Comparison of ENCODE assay signal across 7 mouse cellular contexts in genomic region chr2:35691257-35692049, GRCm38 (mm10).
DNase-seq lines count a peak whose midpoint lies in the region; ATAC-seq lines count a peak whose summit lies in the region.

No protein-coding gene starts in this region.

- peak overlapping the region; percentile 7; the same call in 1 of the 2 replicates for H3K4me2 ChIP-seq in embryonic facial prominence, embryonic 13.5 days
- H3K4me2 ChIP-seq in heart, embryonic 11.5 days: peak overlapping the region; percentile 66
- no peak overlapping the region for H3K4me2 ChIP-seq in kidney, embryonic 14.5 days (replicated peaks; ENCODE audit: low read depth, low read length)
- peak overlapping the region; percentile 57 for H3K4me2 ChIP-seq in lung, embryonic 16.5 days (ENCODE audit: low read depth, low read length)

- WGBS in embryonic facial prominence, embryonic 13.5 days: 18% methylated on average over 7 of the region's 7 CpGs
- WGBS in heart, embryonic 11.5 days (ENCODE audit: insufficient replicate concordance): 4% methylated on average over 7 of the region's 7 CpGs
- WGBS in kidney, embryonic 14.5 days: 12% methylated on average over 7 of the region's 7 CpGs
- WGBS in lung, embryonic 16.5 days: 5% methylated on average over 7 of the region's 7 CpGs

- H3K27me3 ChIP-seq in embryonic facial prominence, embryonic 13.5 days: no peaks in the 10 kb centered on the region
- H3K27me3 ChIP-seq in heart, embryonic 11.5 days (ENCODE audit: control insufficient read depth, insufficient read depth, low read length): no peaks in the 10 kb centered on the region
- H3K27me3 ChIP-seq in kidney, embryonic 14.5 days (ENCODE audit: control insufficient read depth, insufficient read depth, low read length): no peaks in the 10 kb centered on the region
- no peaks in the 10 kb centered on the region for H3K27me3 ChIP-seq in lung, embryonic 16.5 days (ENCODE audit: control insufficient read depth, insufficient read depth, low read depth, low read length)

- H3K27ac ChIP-seq in embryonic facial prominence, embryonic 13.5 days: peak overlapping the region; percentile 79
- H3K27ac ChIP-seq in heart, embryonic 11.5 days (ENCODE audit: low read depth, low read length): peak overlapping the region; percentile 89
- H3K27ac ChIP-seq in kidney, embryonic 14.5 days (ENCODE audit: low read depth, low read length): peak overlapping the region; percentile 80; the same call in 1 of the 2 replicates
- H3K27ac ChIP-seq in lung, embryonic 16.5 days (ENCODE audit: low read length): peak overlapping the region; percentile 94

- DNase-seq in adrenal gland, adult 2 months: peak; percentile 90
- peak; percentile 81 for DNase-seq in retina, postnatal 1 day
- no peak for DNase-seq in cerebellum, adult 9-11 months

- ATAC-seq in embryonic facial prominence, embryonic 13.5 days (ENCODE audit: insufficient number of reproducible peaks, insufficient read depth, low FRiP score, low TSS enrichment, low read depth): peak; percentile 50
- peak; percentile 51 for ATAC-seq in heart, embryonic 11.5 days (replicated peaks; ENCODE audit: insufficient number of reproducible peaks, low FRiP score, low TSS enrichment)
- peak; percentile 86 for ATAC-seq in kidney, embryonic 14.5 days (ENCODE audit: low FRiP score, low TSS enrichment)
- ATAC-seq in lung, embryonic 16.5 days (ENCODE audit: low read depth): peak; percentile 91

- H3K9ac ChIP-seq in embryonic facial prominence, embryonic 13.5 days: peak overlapping the region; percentile 40; the same call in 1 of the 2 replicates
- peak overlapping the region; percentile 64 for H3K9ac ChIP-seq in heart, embryonic 11.5 days (ENCODE audit: low read depth, low read length)
- no peak overlapping the region for H3K9ac ChIP-seq in kidney, embryonic 14.5 days (ENCODE audit: low read depth, low read length)
- H3K9ac ChIP-seq in lung, embryonic 16.5 days (ENCODE audit: low read length): peak overlapping the region; percentile 56

- H3K4me1 ChIP-seq in embryonic facial prominence, embryonic 13.5 days: peaks cover 98% of the 10 kb centered on the region
- peaks cover 99% of the 10 kb centered on the region for H3K4me1 ChIP-seq in heart, embryonic 11.5 days (ENCODE audit: control insufficient read depth, insufficient read depth, low read length)
- peaks cover 51% of the 10 kb centered on the region for H3K4me1 ChIP-seq in kidney, embryonic 14.5 days (ENCODE audit: control insufficient read depth, insufficient read depth, low read length)
- H3K4me1 ChIP-seq in lung, embryonic 16.5 days (replicated peaks; ENCODE audit: control insufficient read depth, insufficient read depth, low read length): peaks cover 89% of the 10 kb centered on the region

- H3K36me3 ChIP-seq in embryonic facial prominence, embryonic 13.5 days: peaks cover 7% of the 10 kb centered on the region; the same call in 1 of the 2 replicates
- no peaks in the 10 kb centered on the region for H3K36me3 ChIP-seq in heart, embryonic 11.5 days (ENCODE audit: control insufficient read depth, insufficient read depth, low read length)
- no peaks in the 10 kb centered on the region for H3K36me3 ChIP-seq in kidney, embryonic 14.5 days (ENCODE audit: control insufficient read depth, insufficient read depth, low read length)
- H3K36me3 ChIP-seq in lung, embryonic 16.5 days (ENCODE audit: control insufficient read depth, insufficient read depth, low read length): no peaks in the 10 kb centered on the region

- H3K4me3 ChIP-seq in embryonic facial prominence, embryonic 13.5 days: no peak overlapping the region
- H3K4me3 ChIP-seq in heart, embryonic 11.5 days (ENCODE audit: low read depth, low read length): peak overlapping the region; percentile 31
- H3K4me3 ChIP-seq in kidney, embryonic 14.5 days (ENCODE audit: low read length): no peak overlapping the region
- H3K4me3 ChIP-seq in lung, embryonic 16.5 days (ENCODE audit: low read length): peak overlapping the region; percentile 33

- no peaks in the 10 kb centered on the region for H3K9me3 ChIP-seq in embryonic facial prominence, embryonic 13.5 days
- H3K9me3 ChIP-seq in heart, embryonic 11.5 days (replicated peaks; ENCODE audit: control insufficient read depth, low read length): no peaks in the 10 kb centered on the region
- H3K9me3 ChIP-seq in kidney, embryonic 14.5 days (ENCODE audit: control insufficient read depth, low read length): no peaks in the 10 kb centered on the region
- H3K9me3 ChIP-seq in lung, embryonic 16.5 days (ENCODE audit: control insufficient read depth, low read length): no peaks in the 10 kb centered on the region

Comparison
In these comparisons a context has a peak if more than half of its experiments do, and no peak if none do; other contexts are left out.
1. H3K4me3 ChIP-seq: peak in heart, embryonic 11.5 days (single experiment) and lung, embryonic 16.5 days (single experiment); none in embryonic facial prominence, embryonic 13.5 days (single experiment) and kidney, embryonic 14.5 days (single experiment).
2. Peak in every context shown above with its lines, with median percentiles within 50 percentile points of each other: ATAC-seq and H3K27ac ChIP-seq.